Mouse (Mus musculus): ENCODE results near the gene Trim47. TPM values are rescaled to one million over a fixed set of nuclear protein-coding genes. Genes with fewer than 3 reads are reported as not detected.
A peak's percentile ranks its signal among the peaks of the same experiment; 100 is the strongest.

Trim47 gene
- total and polyA plus RNA-seq, 2 experiments: 2.9 to 4.6 TPM

GRCm38 (mm10) chr11:116150960-116151359, 23.9 kb upstream of the Trim47 start:
- H3K9ac ChIP-seq (ENCODE audit: low read depth, low read length): no peak overlapping the region
- H3K27me3 ChIP-seq (ENCODE audit: control insufficient read depth, insufficient read depth, low read length): no peaks in the 10 kb centered on the region
- no peak for DNase-seq (ENCODE audit: extremely low read depth, low read depth, low spot score)
- no peaks in the 10 kb centered on the region for H3K79me2 ChIP-seq (ENCODE audit: control insufficient read depth, insufficient read depth, low read length)
- H3K4me1 ChIP-seq (ENCODE audit: control insufficient read depth, insufficient read depth, low read length): no peaks in the 10 kb centered on the region
- no peak overlapping the region for H3K4me3 ChIP-seq (ENCODE audit: insufficient read depth, low read depth, low read length)
- 97% methylated on average over 2 of the region's 2 CpGs for WGBS
- TF ChIP-seq POLR2A (IDR thresholded peaks at IDR 0.05; ENCODE audit: extremely low read depth, insufficient read depth, low read length) (no peak), CTCF (IDR thresholded peaks at IDR 0.05; ENCODE audit: low read depth, low read length) (no peak)
- no peak overlapping the region for H3K27ac ChIP-seq (replicated peaks; ENCODE audit: insufficient read depth, low read depth, low read length)
- peaks cover 23% of the 10 kb centered on the region for H3K36me3 ChIP-seq (ENCODE audit: control insufficient read depth, insufficient read depth, low read length)

GRCm38 (mm10) chr11:116149341-116149740, 22.3 kb upstream of the Trim47 start:
- no peak overlapping the region for H3K4me3 ChIP-seq (ENCODE audit: insufficient read depth, low read depth, low read length)
- H3K27ac ChIP-seq (replicated peaks; ENCODE audit: insufficient read depth, low read depth, low read length): no peak overlapping the region
- no peaks in the 10 kb centered on the region for H3K4me1 ChIP-seq (ENCODE audit: control insufficient read depth, insufficient read depth, low read length)
- H3K9ac ChIP-seq (ENCODE audit: low read depth, low read length): no peak overlapping the region
- DNase-seq (ENCODE audit: extremely low read depth, low read depth, low spot score): no peak
- TF ChIP-seq POLR2A (IDR thresholded peaks at IDR 0.05; ENCODE audit: extremely low read depth, insufficient read depth, low read length) (no peak), CTCF (IDR thresholded peaks at IDR 0.05; ENCODE audit: low read depth, low read length) (no peak)
- 93% methylated on average over 6 of the region's 6 CpGs for WGBS
- H3K27me3 ChIP-seq (ENCODE audit: control insufficient read depth, insufficient read depth, low read length): no peaks in the 10 kb centered on the region
- H3K79me2 ChIP-seq (ENCODE audit: control insufficient read depth, insufficient read depth, low read length): no peaks in the 10 kb centered on the region
- H3K36me3 ChIP-seq (ENCODE audit: control insufficient read depth, insufficient read depth, low read length): peaks cover 18% of the 10 kb centered on the region; the same call in 1 of the 2 replicates

GRCm38 (mm10) chr11:116148761-116149221, 21.8 kb upstream of the Trim47 start:
- 88% methylated on average over 20 of the region's 20 CpGs for WGBS
- Histone ChIP-seq H3K79me2 (ENCODE audit: control insufficient read depth, insufficient read depth, low read length) (no peaks in the 10 kb centered on the region), H3K36me3 (ENCODE audit: control insufficient read depth, insufficient read depth, low read length) (peaks cover 20% of the 10 kb centered on the region; the same call in 1 of the 2 replicates), H3K4me3 (ENCODE audit: insufficient read depth, low read depth, low read length) (no peak overlapping the region), H3K9ac (ENCODE audit: low read depth, low read length) (no peak overlapping the region), H3K27me3 (ENCODE audit: control insufficient read depth, insufficient read depth, low read length) (no peaks in the 10 kb centered on the region), H3K4me1 (ENCODE audit: control insufficient read depth, insufficient read depth, low read length) (no peaks in the 10 kb centered on the region), H3K27ac (replicated peaks; ENCODE audit: insufficient read depth, low read depth, low read length) (no peak overlapping the region)
- TF ChIP-seq CTCF (IDR thresholded peaks at IDR 0.05; ENCODE audit: low read depth, low read length) (no peak), POLR2A (IDR thresholded peaks at IDR 0.05; ENCODE audit: extremely low read depth, insufficient read depth, low read length) (no peak)
- DNase-seq (ENCODE audit: extremely low read depth, low read depth, low spot score): no peak

- TF ChIP-seq CTCF (IDR thresholded peaks at IDR 0.05; ENCODE audit: low read depth, low read length) (no peak), POLR2A (IDR thresholded peaks at IDR 0.05; ENCODE audit: extremely low read depth, insufficient read depth, low read length) (no peak)
- Histone ChIP-seq H3K9ac (ENCODE audit: low read depth, low read length) (no peak overlapping the region), H3K27ac (replicated peaks; ENCODE audit: insufficient read depth, low read depth, low read length) (no peak overlapping the region), H3K27me3 (ENCODE audit: control insufficient read depth, insufficient read depth, low read length) (no peaks in the 10 kb centered on the region), H3K4me1 (ENCODE audit: control insufficient read depth, insufficient read depth, low read length) (no peaks in the 10 kb centered on the region), H3K4me3 (ENCODE audit: insufficient read depth, low read depth, low read length) (no peak overlapping the region), H3K79me2 (ENCODE audit: control insufficient read depth, insufficient read depth, low read length) (no peaks in the 10 kb centered on the region), H3K36me3 (ENCODE audit: control insufficient read depth, insufficient read depth, low read length) (peaks cover 24% of the 10 kb centered on the region; the same call in 1 of the 2 replicates)
- WGBS: 82% methylated on average over 25 of the region's 25 CpGs
- no peak for DNase-seq (ENCODE audit: extremely low read depth, low read depth, low spot score)
Measured at GRCm38 (mm10) chr11:116146294-116146985, 19.4 kb upstream of the Trim47 start.

GRCm38 (mm10) chr11:116145481-116146293, 18.7 kb upstream of the Trim47 start:
- WGBS: 93% methylated on average over 18 of the region's 18 CpGs
- no peak overlapping the region for H3K9ac ChIP-seq (ENCODE audit: low read depth, low read length)
- H3K27ac ChIP-seq (replicated peaks; ENCODE audit: insufficient read depth, low read depth, low read length): 0 out of 2 replicates have a peak overlapping the region, but pooled peaks have one; percentile 12
- H3K4me1 ChIP-seq (ENCODE audit: control insufficient read depth, insufficient read depth, low read length): no peaks in the 10 kb centered on the region
- no peak for DNase-seq (ENCODE audit: extremely low read depth, low read depth, low spot score)
- H3K4me3 ChIP-seq (ENCODE audit: insufficient read depth, low read depth, low read length): no peak overlapping the region
- H3K36me3 ChIP-seq (ENCODE audit: control insufficient read depth, insufficient read depth, low read length): peaks cover 21% of the 10 kb centered on the region; the same call in 1 of the 2 replicates
- no peaks in the 10 kb centered on the region for H3K27me3 ChIP-seq (ENCODE audit: control insufficient read depth, insufficient read depth, low read length)
- H3K79me2 ChIP-seq (ENCODE audit: control insufficient read depth, insufficient read depth, low read length): no peaks in the 10 kb centered on the region
- TF ChIP-seq CTCF (IDR thresholded peaks at IDR 0.05; ENCODE audit: low read depth, low read length) (no peak), POLR2A (IDR thresholded peaks at IDR 0.05; ENCODE audit: extremely low read depth, insufficient read depth, low read length) (no peak)
